Mouse (Mus musculus) gonadal fat pad, adult 2 months (tissue): ENCODE data around the gene Stk10. TPM values are rescaled to one million over a fixed set of nuclear protein-coding genes. Genes with fewer than 3 reads are reported as not detected.
A peak's percentile ranks its signal among the peaks of the same experiment; 100 is the strongest.

Experiments used
- DNase-seq: peaks from one replicate; pipeline ENCODE4 v3.0.0-alpha.2; 2012; ENCODE audit warnings: low read depth
- polyA plus RNA-seq: library from polyadenylated mRNA; depleted of rRNA; stranded (reverse); fragments of >200 nt; gene quantifications from 2 replicates; pipeline ENCODE4 v1.2.3, GENCODE M21; 2012

The Stk10 gene
- polyA plus RNA-seq, 1 experiment = 8.3 TPM

- no peak for DNase-seq
Measured at GRCm38 (mm10) chr11:32629713-32630211, 96.7 kb downstream of the Stk10 start.

DNA sequence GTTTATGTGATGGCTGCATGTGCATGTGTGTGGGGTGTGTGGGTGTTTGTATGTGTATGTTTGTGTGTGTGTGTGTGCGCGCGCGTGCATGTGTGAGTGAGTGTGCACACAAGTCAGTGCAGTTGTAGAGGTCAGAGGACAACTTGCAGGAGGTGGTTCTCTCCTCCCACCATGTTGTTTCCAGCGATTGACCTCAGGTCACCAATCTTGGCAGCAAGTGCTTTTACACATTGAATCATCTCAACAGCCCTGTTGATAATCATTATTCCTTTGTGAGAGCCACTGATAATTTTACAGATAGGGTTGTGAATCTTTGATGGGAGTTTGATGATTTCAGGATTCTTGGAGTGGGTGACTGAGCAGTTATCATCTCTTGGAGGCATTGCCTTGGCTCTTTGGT, 99.6 kb downstream of the Stk10 start:
- no peak for DNase-seq

DNA sequence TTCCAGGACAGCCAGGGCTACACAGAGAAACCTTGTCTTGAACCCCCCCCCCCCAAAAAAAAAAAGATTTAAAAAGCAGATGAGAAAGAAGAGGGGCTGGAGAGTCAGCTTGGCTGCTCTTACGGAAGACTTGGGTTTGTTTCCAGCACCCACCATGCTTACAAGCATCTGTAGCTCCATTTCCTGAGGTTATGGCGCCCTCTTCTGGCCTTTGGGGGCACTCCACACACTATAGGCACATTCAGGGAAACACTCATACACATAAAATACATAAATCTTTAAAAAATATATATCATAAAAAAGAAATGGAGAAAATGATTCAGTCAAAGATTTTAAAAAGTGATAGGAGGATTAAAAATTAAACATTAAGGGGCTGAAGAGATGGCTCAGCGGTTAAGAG, 100.4 kb downstream of the Stk10 start:
- no peak for DNase-seq

GRCm38 (mm10) chr11:32634143-32634542, 101.0 kb downstream of the Stk10 start:
- no peak for DNase-seq

DNA sequence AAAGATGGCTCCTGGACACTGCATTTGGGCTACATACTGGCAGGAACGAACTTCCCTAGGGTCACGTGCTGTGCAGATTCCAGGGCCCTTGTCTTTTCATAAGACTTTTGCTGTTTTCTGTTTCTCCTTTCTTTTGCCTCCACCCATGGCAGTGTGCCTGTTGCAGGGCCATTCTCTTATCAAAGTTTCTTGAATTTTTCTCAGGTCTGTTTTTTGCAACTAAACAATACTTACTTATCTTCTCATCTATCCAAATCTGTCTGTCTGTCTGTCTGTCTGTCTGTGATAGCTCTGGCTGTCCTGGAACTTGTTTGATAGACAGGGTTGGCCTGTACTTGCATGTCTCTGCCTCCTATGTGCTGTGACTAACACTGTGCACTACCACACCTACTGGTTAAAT, 101.7 kb downstream of the Stk10 start:
- no peak for DNase-seq

DNA sequence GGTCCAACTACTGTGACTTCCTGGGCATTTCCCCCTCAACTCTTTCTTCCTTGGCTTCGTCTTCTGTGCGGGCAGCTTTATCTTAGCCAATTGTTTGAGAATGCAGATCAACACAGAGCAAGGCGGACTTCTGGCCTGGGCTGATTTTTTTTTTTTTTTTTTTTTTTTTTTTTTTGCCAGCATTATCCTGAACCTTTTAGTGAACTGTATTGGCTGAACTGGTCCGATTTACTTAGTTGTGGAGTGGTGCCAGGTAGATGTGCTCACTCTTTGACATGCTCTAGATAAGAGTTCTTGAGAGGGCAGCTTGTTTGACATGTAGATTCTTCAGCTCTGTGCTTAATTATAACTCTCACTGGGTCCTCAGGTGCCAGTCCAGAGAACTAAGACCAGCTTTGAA, 103.2 kb downstream of the Stk10 start:
- no peak for DNase-seq

DNA sequence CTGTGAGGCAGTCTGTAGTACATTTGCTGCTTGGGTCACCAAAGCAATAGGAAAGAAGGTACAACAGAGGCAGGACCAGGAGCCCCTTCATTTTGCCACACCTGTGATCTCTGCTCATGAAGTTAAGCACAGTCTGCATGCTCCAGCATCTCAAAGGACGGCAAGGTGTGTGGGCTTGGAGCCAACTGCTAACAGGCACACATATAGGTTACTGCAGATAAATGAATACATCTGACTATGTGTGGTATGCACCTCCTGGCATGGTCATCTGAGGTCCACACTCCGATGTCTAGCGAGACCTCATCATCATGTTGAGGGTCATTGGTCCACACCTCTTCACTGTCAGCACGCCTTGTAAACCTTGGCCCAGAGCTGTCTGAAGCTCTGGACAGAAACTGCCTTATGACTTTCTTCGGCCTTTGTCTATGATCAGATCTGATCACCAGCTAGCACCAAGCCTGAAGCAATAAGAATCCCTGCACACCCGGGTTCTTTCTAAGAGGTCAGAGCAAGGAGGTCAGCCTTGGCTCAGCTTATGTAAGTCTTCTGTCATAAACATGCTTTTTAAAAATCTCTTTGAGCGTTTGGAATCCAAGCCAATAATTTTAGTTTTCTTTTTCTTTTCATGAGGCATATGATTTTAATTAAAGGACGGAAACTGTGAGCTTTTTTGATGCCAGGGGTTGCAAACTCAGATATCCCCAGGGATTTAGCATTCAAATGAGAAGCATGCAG, 105.6 kb downstream of the Stk10 start:
- DNase-seq = no peak

DNA sequence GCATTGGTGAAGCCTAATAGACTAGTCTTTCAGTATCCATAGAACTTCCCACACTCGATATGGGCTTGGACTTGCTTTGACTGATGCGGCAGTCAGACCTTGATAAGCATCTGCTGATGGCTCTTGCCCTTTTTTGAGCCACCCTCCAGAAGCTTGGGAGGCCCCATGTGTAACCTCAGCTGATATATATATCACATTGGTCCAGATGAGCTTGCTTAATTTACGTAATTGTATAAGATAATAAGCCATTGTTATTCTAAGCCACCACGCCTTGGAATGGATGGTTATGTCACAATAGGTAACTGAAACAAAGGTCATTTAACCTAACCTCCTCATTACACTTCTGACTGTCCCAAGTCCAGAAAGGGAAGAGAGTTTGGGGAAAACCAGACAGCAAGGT, 107.5 kb downstream of the Stk10 start:
- peak; percentile 57 for DNase-seq

DNA sequence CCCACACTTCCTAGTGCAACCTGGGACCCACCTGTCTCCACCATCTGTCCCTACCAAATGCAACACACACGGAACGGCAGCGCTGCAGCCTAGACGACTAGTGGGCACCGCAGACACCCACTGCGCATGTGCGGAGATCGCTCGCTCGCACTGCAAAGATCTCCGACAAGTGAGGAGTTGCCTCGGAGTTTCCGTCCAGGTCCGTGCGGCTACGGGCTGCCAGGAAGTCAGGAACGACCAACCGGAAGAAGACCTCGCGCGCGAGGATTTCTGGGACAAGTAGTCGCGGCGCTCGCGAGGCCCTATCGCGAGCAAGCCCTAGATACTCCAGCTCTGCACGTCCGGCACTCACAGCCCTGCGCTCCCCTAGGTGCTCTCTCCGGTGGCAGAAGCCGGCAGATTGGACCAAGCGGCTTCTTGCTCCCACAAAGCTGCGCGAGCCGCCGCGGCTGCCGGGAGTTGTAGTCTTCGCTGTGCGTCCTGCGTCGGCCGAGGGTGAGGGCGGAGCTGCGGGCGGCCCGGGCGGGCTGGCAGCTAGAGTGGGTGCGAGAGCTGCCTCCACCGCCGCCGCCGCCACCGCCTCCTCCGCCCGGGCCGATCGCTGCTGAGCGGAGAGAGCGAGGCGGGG, 109.3 kb downstream of the Stk10 start, which contains the start of gene Fbxw11:
Gene Fbxw11 (plus strand): TSS at position 476 of the 628 bp plus-strand sequence.
- peak; percentile 73 for DNase-seq

- no peak for DNase-seq
Measured at GRCm38 (mm10) chr11:32642899-32643886, 110.1 kb downstream of the Stk10 start.

DNA sequence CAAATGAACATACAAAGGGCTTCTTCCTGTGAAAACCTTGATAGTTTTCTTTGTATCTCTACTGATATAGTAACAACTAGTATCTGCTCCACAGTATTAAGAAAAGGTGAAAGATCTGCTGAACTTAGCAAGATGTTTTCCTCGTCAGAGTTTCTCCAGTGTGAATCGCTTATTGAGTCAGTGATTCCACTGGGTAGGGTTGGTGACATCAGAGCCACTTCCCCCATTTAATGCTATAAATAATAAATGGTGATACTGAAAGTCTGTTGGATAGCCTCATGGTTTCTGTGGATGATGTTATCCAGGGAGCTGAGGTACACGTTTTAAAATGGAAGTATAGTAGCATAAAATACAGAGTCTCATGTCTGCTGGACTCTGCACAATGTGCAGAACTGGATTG, 110.9 kb downstream of the Stk10 start:
- DNase-seq = no peak

DNA sequence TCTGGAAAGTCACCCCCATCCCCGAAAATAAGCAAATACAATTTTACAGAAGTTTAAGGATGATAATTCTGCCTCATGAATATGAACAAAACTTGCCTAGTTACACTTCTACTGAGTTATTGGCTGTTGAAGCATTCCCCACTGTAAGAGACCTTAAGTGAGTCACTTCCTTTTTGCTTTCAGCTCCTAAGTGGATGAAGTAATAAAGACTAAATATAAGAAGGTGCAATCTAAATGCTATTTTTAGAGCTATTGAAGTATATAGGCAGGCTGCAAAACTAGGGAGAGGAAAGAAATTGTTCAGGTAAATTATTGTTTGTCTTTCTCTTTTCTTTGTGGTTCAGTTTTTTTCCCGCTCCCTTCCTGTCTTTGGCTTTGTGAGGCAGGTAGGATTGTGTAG, 114.2 kb downstream of the Stk10 start:
- DNase-seq = no peak

- no peak for DNase-seq
Measured at GRCm38 (mm10) chr11:32650236-32650749, 117.2 kb downstream of the Stk10 start.

DNA sequence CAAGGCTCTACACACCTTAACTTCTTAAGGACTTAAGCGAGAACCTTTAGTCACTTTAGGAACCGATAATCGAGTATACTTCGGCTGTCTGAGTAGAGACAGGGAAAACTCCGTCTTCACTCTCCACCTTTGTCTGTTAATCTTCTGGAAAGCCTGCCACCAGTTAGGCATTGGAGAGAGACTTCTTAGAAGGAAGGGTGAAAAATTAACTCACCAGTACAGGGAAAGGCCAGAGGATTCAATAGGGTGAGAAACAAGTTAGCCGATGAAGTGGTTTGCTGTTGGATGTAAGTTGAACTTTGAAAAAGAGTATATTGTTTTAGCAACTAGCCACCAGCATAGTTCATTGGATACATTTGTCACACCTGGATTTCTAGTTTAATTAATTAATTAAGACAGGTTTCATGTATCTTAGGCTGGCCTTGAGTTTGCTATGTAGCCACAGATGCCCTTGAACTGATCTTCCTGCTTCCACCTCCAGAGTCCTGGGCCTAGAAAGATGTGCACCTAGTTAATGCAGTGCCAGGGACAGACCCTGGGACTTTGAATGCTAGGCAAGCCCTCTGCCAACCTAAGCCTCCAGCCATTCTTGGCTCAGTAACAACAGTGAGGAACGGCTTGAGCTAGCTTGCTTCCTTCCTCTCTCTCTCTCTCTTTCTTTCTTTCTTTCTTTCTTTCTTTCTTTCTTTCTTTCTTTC, 117.9 kb downstream of the Stk10 start:
- no peak for DNase-seq

GRCm38 (mm10) chr11:32651723-32652122, 118.6 kb downstream of the Stk10 start:
- no peak for DNase-seq

DNA sequence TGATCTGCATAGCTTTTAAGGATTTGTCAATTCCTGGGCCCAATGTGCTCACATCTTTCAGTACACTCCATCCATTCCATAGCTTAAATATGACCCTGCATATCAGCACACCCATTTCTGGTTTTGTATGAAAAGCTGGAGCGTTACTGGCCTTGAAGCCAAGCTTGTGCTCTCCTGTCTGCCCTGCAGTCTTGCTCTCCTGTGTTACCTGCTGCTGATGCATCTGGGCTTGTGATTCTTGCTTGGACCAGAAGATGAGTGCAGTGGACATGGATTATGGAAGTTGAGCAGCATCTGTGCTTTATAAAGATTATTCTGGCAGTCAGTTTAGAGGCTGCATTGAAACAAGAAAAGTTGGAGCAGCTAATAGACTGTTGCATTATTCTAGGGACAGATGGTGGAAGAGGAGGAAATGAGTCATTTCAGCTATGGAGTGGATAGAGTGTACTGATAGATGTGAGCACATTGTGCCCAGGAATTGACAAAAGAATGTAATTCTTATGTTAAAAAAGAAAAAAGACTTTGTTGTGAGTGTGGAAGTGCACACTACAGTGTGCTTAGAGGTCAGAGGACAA, 129.1 kb downstream of the Stk10 start:
- no peak for DNase-seq

- DNase-seq = no peak
Measured at GRCm38 (mm10) chr11:32665639-32666038, 132.5 kb downstream of the Stk10 start.

GRCm38 (mm10) chr11:32666983-32667382, 133.9 kb downstream of the Stk10 start:
- DNase-seq = no peak

- no peak for DNase-seq
Measured at GRCm38 (mm10) chr11:32671480-32671879, 138.4 kb downstream of the Stk10 start.
